Mouse (Mus musculus) neural tube, embryonic 12.5 days (tissue): Measurements from ENCODE around the gene Rundc3a. TPM values are rescaled to one million over a fixed set of nuclear protein-coding genes. Genes with fewer than 3 reads are reported as not detected.

Source experiments
- ATAC-seq: fragments of 200-750 bp; cut with Nextera tagmentation; 2 replicates; pipeline ENCODE4 v1.8.0; 2017; ENCODE audit warnings: low read depth, mild to moderate bottlenecking, moderate TSS enrichment, moderate library complexity; ENCODE audit not compliant: low FRiP score
- H3K27ac ChIP-seq: fragments of 300-500 bp; sonication (generic); 2 replicates; pipeline ENCODE4 v1.5.1; 2016
- H3K27me3 ChIP-seq: fragments of 300-500 bp; sonication (generic); replicated peaks from 2 replicates; pipeline ENCODE4 v1.6.1; 2016; ENCODE audit warnings: mild to moderate bottlenecking
- H3K36me3 ChIP-seq: fragments of 300-500 bp; sonication (generic); 2 replicates; pipeline ENCODE4 v1.6.1; 2016; ENCODE audit warnings: mild to moderate bottlenecking
- H3K4me1 ChIP-seq: fragments of 300-500 bp; sonication (generic); 2 replicates; pipeline ENCODE4 v1.6.1; 2016
- H3K4me2 ChIP-seq: fragments of 300-500 bp; sonication (generic); replicated peaks from 2 replicates; pipeline ENCODE4 v1.6.1; 2016; ENCODE audit warnings: mild to moderate bottlenecking
- H3K4me3 ChIP-seq: fragments of 300-500 bp; sonication (generic); 2 replicates; pipeline ENCODE4 v1.5.1; 2016
- H3K9ac ChIP-seq: fragments of 300-500 bp; sonication (generic); 2 replicates; pipeline ENCODE4 v1.6.1; 2016; ENCODE audit warnings: mild to moderate bottlenecking
- H3K9me3 ChIP-seq: fragments of 300-500 bp; sonication (generic); 2 replicates; pipeline ENCODE4 v1.6.1; 2016; ENCODE audit warnings: mild to moderate bottlenecking
- WGBS: fragments of 180-500 bp; shearing (Covaris S2); methylation state at CpG from one replicate; pipeline ENCODE4 v1.1.7; 2016; 5-methylcytosine and 5-hydroxymethylcytosine counted together
- polyA plus RNA-seq: library from polyadenylated mRNA; unstranded; fragments of >200 nt; fragmentation: Nextera tagmentation; extraction: Ambion mirVana; gene quantifications from 2 replicates; pipeline ENCODE4 v1.2.1, GENCODE M21; 2016

The Rundc3a gene
- polyA plus RNA-seq, 1 experiment from 2014 or later, result 171 TPM

DNA sequence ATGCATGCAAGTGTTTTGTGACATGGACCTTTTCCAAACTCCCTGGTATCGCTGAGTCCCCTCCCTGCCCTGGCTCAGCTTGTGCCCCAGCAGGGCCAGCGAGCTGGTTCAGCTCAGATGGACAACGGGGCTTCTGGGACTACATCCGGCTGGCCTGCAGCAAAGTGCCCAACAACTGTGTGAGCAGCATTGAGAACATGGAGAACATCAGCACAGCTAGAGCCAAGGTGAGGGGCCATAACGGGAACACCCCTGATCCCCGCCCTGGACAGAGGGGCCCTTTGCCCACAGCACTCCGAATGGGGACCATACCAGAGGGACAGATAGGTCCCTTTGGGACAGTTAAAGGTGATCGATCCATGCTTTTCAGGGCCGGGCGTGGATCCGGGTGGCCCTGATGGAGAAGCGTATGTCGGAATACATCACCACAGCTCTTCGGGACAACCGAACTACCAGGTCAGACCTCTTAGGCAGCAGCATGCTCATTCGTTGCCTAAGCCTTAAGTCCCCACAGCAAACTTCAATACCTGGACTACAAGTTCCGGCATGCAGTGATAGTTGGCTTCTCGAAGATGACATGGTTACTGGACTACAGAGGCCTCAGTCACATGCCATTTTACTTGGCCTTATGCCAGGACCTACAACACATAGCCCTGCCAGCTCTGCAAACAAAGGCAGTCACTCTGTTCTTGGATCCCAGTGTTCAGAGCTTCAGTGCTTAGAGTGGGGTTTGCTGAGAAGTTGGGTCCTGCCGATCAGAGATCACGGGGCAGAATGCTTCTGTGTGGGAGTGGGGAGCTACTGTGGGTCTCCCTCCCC, 5.0 kb downstream of the Rundc3a start:
- H3K9ac ChIP-seq, result peak overlapping the region; percentile 17; the same call in 1 of the 2 replicates
- H3K27me3 ChIP-seq, result peaks cover 33% of the 10 kb centered on the region
- no peaks in the 10 kb centered on the region for H3K9me3 ChIP-seq
- peaks cover 84% of the 10 kb centered on the region for H3K4me1 ChIP-seq
- ATAC-seq, result no peak
- peaks cover 42% of the 10 kb centered on the region for H3K36me3 ChIP-seq
- H3K4me3 ChIP-seq, result no peak overlapping the region
- WGBS, result 84% methylated on average over 20 of the region's 20 CpGs
- peak overlapping the region; percentile 80 for H3K4me2 ChIP-seq
- no peak overlapping the region for H3K27ac ChIP-seq

DNA sequence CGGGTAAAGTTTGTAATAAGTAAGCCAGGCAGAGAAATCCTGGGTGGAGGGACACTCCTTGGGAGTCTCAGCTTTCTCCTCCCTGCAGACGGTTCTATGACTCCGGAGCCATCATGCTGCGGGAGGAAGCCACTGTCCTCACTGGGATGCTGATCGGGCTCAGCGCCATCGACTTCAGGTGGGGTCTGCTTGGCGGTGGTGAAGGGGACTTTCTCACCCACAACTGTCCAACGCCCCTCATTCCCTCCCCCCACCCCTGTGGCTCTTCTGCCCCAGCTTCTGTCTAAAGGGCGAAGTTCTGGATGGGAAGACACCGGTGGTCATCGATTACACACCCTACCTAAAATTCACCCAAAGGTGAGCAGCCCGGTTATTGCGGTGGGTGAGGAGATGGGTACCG, 5.9 kb downstream of the Rundc3a start:
- no peak overlapping the region for H3K4me3 ChIP-seq
- peaks cover 33% of the 10 kb centered on the region for H3K27me3 ChIP-seq
- WGBS, result 14% methylated on average over 15 of the region's 15 CpGs
- H3K9me3 ChIP-seq, result no peaks in the 10 kb centered on the region
- peaks cover 51% of the 10 kb centered on the region for H3K36me3 ChIP-seq
- ATAC-seq, result no peak
- no peak overlapping the region for H3K9ac ChIP-seq
- H3K4me2 ChIP-seq, result peak overlapping the region; percentile 46
- peaks cover 76% of the 10 kb centered on the region for H3K4me1 ChIP-seq
- H3K27ac ChIP-seq, result no peak overlapping the region

DNA sequence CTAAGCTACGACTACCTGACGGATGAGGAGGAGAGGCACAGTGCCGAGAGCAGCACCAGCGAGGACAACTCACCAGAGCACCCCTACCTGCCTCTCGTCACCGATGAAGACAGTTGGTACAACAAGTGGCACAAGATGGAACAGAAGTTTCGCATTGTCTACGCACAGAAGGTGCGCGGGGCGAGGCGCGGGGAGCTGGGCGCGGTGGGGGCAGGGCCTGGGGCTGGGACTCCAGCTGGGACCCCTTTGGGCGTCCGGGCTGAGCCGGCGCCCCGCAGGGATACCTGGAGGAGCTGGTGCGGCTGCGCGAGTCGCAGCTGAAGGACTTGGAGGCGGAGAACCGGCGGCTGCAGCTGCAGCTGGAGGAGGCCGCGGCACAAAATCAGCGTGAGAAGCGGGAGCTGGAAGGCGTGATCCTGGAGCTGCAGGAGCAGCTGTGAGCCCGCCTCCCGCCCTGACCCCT, 6.4 kb downstream of the Rundc3a start:
- no peak for ATAC-seq
- 2% methylated on average over 34 of the region's 34 CpGs for WGBS
- Histone ChIP-seq H3K4me3 (peak overlapping the region; percentile 16; the same call in 1 of the 2 replicates), H3K4me2 (peak overlapping the region; percentile 46), H3K27ac (no peak overlapping the region), H3K27me3 (peaks cover 33% of the 10 kb centered on the region), H3K36me3 (peaks cover 56% of the 10 kb centered on the region), H3K9me3 (no peaks in the 10 kb centered on the region), H3K4me1 (peaks cover 75% of the 10 kb centered on the region), H3K9ac (0 out of 2 replicates have a peak overlapping the region, but pooled peaks have one; percentile 29)

DNA sequence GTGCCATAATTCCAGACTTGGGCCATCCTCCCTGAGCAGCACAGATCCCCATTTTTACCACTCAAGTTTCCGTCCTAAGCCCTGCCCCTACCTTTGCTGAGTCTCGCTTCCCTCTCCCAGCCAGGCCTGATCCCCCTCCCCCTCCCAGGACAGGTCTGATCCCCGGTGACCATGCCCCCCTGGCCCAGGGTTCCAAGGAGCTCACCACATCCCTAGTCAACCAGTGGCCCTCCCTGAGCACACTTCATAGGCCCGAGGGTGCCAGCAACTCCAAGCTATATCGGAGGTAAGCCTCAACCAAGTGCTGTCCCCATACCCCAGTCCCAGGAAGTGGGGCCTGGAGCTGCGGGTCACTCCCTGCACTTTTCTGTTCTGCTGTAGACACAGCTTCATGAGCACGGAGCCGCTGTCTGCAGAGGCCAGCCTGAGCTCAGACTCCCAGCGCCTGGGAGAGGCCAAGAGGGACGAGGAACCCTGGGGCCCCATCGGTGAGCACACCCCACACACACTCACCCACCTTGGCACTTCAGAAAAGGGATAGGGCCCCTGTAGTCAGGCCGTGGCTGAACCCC, 7.4 kb downstream of the Rundc3a start:
- Histone ChIP-seq H3K36me3 (peaks cover 56% of the 10 kb centered on the region), H3K9ac (peak overlapping the region; percentile 7; the same call in 1 of the 2 replicates), H3K27me3 (peaks cover 33% of the 10 kb centered on the region), H3K4me1 (peaks cover 74% of the 10 kb centered on the region), H3K9me3 (no peaks in the 10 kb centered on the region), H3K27ac (no peak overlapping the region), H3K4me3 (peak overlapping the region; percentile 5; the same call in 1 of the 2 replicates), H3K4me2 (no peak overlapping the region)
- 35% methylated on average over 12 of the region's 12 CpGs for WGBS
- no peak for ATAC-seq

DNA sequence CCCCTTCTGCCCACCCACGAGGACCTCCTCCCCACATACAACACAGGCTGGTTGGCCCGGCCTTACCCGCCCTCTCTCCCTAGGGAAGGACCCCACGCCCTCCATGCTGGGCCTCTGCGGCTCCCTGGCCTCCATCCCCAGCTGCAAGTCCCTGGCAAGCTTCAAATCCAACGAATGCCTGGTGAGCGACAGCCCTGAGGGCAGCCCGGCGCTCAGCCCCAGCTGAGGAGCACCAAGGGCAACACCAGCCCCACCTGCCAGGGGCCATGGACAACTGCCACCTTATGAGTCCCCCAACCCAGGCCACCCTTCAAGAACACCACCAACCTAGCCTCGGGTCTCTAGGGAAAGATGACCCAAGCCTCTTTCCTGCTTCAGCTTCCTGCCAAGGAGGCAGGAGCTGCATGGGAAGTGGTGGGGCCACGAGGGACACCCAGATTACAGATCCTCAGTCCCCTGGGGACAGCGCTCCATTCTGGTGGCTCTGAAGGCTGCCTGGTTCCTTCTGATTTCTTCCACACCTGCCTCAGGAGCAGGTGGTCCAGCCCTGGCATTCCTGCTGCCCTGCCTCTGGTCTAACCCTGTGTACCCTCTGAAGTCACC, 8.8 kb downstream of the Rundc3a start:
- no peak overlapping the region for H3K4me2 ChIP-seq
- no peak overlapping the region for H3K9ac ChIP-seq
- no peak overlapping the region; the same call in 1 of the 2 replicates for H3K27ac ChIP-seq
- peaks cover 74% of the 10 kb centered on the region for H3K4me1 ChIP-seq
- peaks cover 56% of the 10 kb centered on the region for H3K36me3 ChIP-seq
- H3K27me3 ChIP-seq, result peaks cover 33% of the 10 kb centered on the region
- 55% methylated on average over 12 of the region's 12 CpGs for WGBS
- H3K9me3 ChIP-seq, result no peaks in the 10 kb centered on the region
- 0 out of 2 replicates have a peak, but pooled peaks have one; percentile 14 for ATAC-seq
- H3K4me3 ChIP-seq, result no peak overlapping the region

DNA sequence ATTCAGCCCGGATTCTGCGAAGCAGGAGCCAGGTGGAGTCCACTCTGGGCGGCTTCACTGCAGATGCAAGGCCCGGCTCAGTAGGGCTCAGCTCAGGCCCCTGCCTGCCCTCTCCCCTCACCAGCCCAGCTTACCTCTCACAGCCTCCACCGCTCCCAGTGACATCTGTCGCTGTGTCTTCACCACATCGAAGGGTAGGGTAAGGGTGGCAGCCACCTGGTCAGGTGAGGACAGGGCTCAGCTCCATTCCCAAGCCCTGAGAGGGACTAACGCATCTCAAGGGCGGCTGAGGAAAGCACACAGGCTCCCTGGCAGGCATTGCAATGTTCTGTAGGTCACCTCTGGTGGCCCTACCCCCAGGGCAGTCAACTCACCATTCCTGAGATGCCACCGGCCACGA, 10.5 kb downstream of the Rundc3a start:
- no peak for ATAC-seq
- peaks cover 64% of the 10 kb centered on the region for H3K4me1 ChIP-seq
- no peak overlapping the region for H3K27ac ChIP-seq
- H3K4me3 ChIP-seq, result no peak overlapping the region
- peaks cover 56% of the 10 kb centered on the region for H3K36me3 ChIP-seq
- H3K27me3 ChIP-seq, result peaks cover 24% of the 10 kb centered on the region
- H3K4me2 ChIP-seq, result no peak overlapping the region
- 96% methylated on average over 11 of the region's 11 CpGs for WGBS
- H3K9me3 ChIP-seq, result no peaks in the 10 kb centered on the region
- no peak overlapping the region for H3K9ac ChIP-seq

DNA sequence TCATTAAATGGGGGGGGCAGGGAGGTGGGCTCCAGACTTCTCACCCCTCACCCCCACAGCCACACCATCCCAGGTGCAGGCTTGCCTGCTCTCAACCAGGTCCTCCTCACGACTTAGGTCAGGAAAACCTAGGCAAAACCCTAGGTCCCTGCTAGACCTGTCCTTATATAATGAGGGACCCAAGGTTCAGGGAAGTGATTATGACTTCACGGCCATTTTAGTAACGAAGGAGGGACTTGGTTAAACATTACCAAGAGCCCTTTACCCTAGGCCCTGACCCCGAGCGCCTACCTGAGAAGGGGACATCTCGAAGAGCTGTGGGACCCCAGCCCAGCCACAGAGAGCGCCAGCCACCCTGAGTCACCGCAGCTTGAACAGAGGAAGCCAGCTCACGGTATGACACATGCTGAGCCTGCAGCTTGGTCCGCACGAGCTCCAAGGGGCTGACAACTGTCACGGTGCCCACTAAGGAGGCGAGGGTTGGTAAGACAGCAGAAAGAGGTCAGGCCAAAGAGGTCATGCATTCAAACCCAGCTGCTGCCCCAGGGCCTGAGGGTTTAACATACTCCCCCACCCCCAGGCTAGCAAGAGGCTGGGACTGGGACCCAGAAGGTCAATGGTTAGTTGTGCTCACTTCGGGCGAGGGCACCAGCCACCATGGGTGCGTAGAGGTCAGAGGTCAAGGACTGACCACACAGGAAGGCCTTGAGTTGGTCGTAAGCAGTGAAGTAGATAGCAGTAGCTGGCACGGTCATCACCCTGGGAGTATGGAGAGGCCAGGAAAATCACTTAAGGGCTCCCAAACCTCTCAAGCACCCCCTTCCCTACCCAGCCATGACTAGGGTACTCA, 11.2 kb downstream of the Rundc3a start:
- Histone ChIP-seq H3K4me3 (no peak overlapping the region), H3K4me2 (peak overlapping the region; percentile 90), H3K9me3 (no peaks in the 10 kb centered on the region), H3K27me3 (peaks cover 18% of the 10 kb centered on the region), H3K36me3 (peaks cover 50% of the 10 kb centered on the region), H3K4me1 (peaks cover 58% of the 10 kb centered on the region), H3K9ac (no peak overlapping the region), H3K27ac (no peak overlapping the region)
- WGBS, result 74% methylated on average over 18 of the region's 18 CpGs
- ATAC-seq, result no peak

DNA sequence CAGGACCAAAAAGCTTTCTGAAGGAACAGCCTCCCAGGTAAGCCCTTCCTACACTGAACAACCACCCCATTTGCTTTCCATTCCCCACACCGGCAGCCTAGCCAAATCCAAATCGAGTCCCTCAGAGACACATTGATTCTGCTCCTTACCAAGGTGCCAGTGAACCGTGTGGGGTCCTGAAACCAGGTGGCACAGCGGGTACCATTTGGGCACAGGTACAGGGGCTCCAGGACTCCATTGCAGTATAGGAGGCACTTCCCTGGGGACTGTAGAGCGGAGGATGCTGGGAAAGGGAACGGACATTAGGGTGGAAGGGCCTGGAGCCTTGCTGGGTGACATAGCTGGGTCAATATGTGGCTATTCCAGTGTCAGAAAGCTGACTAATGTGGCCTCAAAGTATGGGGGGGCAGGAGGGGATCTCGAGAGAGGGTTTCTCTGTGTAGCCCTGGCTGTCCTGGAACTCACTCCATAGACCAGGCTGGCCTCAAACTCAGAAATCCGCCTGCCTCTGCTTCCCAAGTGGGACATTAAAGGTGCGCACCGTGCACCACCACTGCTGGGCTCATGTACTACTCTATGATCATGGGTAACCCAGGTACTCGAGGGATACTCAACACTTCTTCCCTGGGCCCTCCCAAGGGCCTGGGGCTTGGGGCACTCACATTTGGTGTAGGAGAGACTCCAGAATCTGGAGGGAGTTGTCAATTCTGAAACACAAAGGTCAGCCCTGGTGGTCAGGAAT, 12.5 kb downstream of the Rundc3a start:
- H3K27me3 ChIP-seq, result peaks cover 5% of the 10 kb centered on the region; the same call in 1 of the 2 replicates
- no peak overlapping the region for H3K4me3 ChIP-seq
- peaks cover 46% of the 10 kb centered on the region for H3K4me1 ChIP-seq
- 86% methylated on average over 11 of the region's 11 CpGs for WGBS
- no peak for ATAC-seq
- H3K27ac ChIP-seq, result no peak overlapping the region
- peak overlapping the region; percentile 90 for H3K4me2 ChIP-seq
- peaks cover 37% of the 10 kb centered on the region for H3K36me3 ChIP-seq
- H3K9ac ChIP-seq, result no peak overlapping the region
- no peaks in the 10 kb centered on the region for H3K9me3 ChIP-seq

DNA sequence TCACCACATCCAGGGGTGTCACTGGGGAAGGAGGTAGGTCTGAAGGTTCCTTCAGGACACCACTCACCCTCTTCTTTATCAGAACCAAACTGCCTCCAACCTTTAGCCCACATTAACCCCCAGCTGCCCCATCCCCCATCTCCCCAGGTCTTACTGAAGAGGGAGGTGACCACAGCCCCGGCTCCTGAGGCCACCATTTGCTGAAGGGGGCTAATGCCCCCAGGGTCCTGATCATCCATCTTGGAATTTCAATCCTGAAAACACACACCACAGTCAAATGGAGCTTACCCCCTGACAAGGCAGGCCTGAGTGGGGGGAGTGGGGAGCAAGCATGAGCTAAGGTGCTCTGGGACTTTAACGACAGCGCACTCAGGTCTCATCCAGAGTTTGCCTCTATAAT, 13.2 kb downstream of the Rundc3a start:
- WGBS, result 18% methylated on average over 3 of the region's 3 CpGs
- Histone ChIP-seq H3K9me3 (no peaks in the 10 kb centered on the region), H3K36me3 (peaks cover 32% of the 10 kb centered on the region), H3K9ac (peak overlapping the region; percentile 85), H3K4me3 (peak overlapping the region; percentile 74), H3K4me1 (peaks cover 46% of the 10 kb centered on the region), H3K27ac (no peak overlapping the region), H3K27me3 (no peaks in the 10 kb centered on the region; the same call in 1 of the 2 replicates), H3K4me2 (peak overlapping the region; percentile 90)
- no peak for ATAC-seq

DNA sequence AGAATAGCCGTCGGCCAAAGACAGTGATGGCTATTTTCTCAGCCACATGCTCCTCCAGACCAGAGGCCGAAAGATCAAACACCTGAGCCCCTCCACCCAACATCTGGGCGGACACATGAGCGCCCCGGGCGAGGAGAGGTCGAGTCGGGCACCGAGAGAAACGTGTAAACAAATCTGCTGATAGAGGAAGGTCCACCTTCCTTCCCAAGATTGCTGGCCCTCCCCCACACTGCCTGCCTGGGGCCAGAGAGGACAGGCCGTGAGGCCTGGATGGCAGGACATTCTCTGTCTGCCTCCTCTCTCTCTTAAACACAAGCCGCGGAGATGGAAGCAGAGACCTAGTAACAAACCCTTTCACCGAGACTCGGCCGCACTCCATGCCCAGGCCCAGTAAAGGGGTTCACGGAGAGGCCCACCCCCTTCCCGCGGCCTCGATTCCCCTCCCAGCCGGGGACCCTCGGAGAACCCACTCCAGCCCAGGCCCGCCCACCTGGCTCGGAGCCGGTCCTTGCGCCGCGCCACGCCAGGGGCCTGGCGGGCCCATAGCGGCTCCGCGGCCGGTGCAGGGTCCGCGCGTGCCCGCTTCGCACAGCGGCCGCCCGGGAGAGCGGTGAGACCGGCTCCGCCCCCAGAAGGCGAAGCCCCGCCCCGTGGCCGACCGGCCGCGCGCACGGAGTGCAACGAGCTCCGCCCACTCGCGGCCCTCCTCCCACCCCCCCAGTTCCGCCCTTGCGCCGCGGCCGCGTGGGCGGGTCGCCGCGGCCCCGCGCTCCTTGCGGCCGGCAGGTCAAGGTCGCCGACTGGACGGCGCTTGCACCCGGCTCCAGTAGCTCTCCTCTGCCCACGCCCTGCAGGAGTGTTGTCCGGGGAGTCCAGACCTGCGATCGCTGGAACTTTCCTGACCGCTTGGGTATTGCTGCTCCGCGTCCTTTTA, 14.0 kb downstream of the Rundc3a start:
- no peaks in the 10 kb centered on the region for H3K9me3 ChIP-seq
- peaks cover 39% of the 10 kb centered on the region for H3K4me1 ChIP-seq
- H3K27ac ChIP-seq, result peak overlapping the region; percentile 70
- peaks cover 24% of the 10 kb centered on the region for H3K36me3 ChIP-seq
- no peaks in the 10 kb centered on the region for H3K27me3 ChIP-seq
- under 1% methylated on average over 85 of the region's 85 CpGs for WGBS
- peak overlapping the region; percentile 85 for H3K9ac ChIP-seq
- H3K4me2 ChIP-seq, result peak overlapping the region; percentile 90
- peak overlapping the region; percentile 74 for H3K4me3 ChIP-seq
- ATAC-seq, result peak; percentile 52
